Mouse (Mus musculus) spleen, postnatal 36 days (tissue): ENCODE data around the gene Cort.
"Not testable (repeated sequence)": the region's sequence is repeated elsewhere in the genome, so short reads cannot be mapped to it uniquely, and the experiment has no call there.

ENCODE experiments used
- DNase-seq, 2 experiments: peaks; one replicate each; pipeline ENCODE4 v3.0.0; 2022; ENCODE audit warnings: low spot score in 2 of 2, mixed read lengths in 1 of 2

The Cort gene

DNA sequence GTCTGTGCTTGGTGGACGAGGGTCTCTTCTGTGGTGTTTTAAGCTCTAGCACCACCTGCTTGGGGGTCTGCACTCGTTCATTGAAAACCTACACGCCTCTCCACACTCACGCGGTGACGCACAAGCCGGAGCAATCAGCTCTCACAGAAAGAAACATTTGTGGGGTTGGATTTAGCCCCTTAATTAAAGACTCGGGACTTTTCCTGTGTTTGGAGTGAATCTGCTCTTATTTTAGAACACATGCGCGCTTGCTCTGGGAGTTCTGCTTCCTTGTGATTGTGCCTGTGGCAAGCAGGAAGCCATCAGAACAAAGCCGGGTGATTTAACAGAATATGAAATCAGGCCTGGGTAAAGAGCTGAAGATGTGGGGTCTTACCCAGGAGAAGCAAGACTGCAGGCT lies at the start of gene Cort:
TSS of gene Cort (minus strand) at position 101 of the 400 bp plus-strand sequence.
- no peak for DNase-seq

DNA sequence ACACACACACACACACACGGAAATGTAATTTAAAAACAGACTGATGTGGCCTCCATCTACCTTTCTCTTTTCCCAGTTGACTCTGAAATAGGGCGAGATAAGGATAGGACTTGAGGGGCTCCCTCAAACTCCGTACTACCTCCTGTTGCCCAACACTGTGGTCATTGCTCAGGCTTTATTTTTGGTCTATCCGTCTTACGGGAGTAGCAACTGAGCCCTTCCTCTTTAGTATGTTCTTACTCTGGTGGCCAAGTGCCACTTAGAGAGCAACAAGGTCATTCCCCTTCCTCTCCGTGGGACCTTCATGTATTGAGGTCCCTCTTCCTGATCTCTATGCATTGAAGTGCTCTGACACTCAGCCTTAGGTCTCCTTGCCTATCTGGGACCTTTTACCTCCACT lies 47.1 kb upstream of the Cort start:
- no peak for DNase-seq

DNA sequence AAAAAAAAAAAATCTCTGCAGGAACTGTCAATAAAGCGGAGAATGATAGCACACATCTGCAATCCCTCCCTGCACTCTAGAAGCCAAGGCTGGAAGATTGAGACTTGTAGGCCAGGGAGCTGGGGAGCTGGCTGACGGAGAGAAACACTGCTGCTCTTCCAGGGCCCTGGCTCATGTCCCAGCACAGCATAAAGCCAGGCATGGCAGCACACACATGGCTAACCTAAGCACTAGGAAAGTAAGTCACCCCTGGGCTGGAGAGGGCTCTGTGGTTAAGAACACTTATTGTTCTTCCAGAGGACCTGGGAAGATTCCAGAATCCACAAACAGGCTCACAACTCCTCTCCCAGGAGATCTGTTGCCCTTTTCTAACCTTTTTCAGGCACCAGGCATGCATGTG lies 46.1 kb upstream of the Cort start:
- no peak for DNase-seq

DNA sequence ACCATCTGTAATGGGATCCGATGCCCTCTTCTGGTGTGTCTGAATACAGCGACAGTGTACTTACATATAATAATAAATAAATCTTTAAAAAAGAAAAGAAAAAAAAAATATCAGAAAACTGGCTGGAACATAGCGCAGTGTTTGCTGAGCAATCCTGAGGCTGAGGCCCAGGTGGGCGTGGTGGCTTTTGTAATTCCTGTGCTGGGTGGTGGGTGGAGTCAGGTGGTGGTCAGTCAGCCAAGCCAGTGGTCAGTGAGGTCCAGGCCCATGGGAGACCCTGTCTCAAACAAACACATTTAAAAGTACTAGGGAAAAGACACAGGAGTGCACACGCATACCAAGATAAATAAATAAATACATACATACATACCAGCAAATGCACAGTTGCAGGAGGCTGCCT lies 45.5 kb upstream of the Cort start:
- no peak for DNase-seq

DNA sequence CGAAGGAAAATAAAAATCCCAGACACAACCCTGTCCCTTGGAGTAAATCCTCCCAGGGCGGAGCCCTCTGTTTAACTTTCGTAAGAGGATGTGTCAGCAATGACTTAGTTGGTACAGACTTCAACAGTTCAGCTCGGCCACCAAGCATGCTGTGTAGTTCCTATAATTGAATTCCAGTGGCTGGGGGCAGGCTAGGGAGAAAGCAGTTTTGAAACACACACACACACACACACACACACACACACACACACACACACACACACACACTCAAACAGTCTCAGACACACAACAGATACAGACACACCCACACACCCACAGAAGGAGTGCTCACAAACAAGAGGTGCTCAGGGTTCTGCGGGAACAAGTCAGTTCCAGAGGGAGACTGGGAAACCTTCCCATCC lies 45.0 kb upstream of the Cort start:
- DNase-seq: peak in 1 of 2 experiments; percentile 28

DNA sequence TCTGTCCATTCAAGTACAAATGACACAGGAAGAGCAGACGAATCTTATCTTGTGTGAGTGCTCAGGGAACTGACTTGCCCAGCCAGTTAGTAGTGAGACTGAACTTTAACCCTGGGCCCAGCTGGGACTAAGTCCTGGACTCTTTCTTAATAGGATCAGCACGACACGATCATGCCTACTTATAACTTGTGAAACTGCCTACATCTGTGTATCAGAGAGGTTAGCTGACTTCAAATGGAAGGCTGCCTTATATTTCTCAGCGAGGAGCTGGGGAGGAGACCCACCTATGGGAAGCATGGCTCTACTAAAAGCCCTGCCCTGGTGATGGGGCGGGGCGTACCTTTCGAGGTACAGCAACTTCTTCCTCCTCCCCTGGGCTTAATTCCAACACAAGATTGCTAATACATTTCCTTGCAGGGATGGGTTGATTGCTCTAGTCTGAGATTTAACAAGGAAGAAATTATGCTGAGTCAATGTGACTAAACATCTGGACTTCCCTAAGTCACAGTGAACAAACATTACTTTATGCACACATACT lies 43.9 kb upstream of the Cort start:
- peak in 1 of 2 experiments; percentile 29 for DNase-seq

DNA sequence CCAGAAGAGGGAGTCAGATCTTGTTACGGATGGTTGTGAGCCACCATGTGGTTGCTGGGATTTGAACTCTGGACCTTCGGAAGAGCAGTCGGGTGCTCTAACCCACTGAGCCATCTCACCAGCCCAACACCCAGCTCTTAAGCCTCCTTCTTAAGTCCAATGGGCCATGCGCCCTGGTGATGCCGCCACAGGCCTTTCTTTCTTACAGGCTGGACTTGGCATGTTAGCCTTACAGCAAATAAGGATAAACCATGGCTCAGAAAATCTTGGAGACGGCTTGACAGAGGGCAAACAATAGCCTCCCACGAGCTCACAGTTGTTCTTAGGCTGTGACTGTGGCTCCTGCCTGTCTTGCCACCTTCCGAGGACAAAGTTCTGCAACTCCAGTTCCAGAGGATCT lies 43.4 kb upstream of the Cort start:
- not testable (repeated sequence) for DNase-seq

DNA sequence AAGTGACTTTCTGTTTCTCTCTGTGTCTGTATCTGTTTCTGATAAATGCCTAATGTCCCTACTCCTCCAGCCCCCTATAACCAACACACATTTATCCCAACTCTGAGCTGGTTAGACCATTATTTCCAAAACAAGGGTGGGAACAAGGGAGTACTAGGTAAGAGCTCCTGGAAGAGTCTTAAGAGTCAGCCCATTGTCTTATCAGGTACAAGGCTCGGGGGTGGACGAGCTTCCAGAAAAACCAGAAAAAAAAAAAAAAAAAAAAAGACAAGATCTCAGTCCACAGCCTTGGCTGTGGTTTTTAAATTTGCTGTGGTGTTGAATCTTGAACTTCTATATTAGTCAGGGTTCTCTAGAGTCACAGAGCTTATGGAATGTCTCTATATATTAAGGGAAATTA lies 41.5 kb upstream of the Cort start:
- no peak for DNase-seq

DNA sequence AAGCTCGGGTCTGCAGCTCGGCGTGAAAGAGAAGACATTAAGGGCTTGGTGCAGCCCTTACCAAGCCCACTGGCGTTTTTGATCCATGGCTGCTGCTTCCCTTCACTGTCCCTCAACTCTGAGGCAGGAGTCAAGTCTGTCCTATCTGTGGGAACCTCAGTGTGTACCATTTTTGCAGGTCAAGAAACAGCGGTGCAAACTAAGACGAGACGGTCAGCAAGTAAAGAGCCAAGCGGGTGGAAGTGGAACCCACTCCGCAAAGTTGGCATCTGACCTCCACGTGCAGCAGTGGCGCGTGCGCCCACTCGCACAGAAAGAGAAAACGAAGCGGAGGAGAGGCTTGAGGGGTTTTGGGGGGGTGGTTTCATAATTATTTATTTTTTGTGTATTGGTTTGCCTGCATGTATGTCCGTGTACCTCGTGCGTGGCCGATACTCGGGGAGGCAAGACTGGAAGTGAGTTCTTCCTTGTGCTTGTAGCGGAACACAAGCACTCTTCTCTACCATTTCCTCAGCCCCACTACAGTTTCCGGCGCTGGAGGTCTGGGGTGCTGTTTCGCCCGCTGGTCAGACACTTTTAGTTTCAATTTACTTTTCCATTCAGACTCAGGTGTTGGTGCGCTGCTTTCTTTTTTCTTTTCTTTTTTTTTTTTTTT lies 40.5 kb upstream of the Cort start:
- peak; percentile 79 to 80 for DNase-seq

DNA sequence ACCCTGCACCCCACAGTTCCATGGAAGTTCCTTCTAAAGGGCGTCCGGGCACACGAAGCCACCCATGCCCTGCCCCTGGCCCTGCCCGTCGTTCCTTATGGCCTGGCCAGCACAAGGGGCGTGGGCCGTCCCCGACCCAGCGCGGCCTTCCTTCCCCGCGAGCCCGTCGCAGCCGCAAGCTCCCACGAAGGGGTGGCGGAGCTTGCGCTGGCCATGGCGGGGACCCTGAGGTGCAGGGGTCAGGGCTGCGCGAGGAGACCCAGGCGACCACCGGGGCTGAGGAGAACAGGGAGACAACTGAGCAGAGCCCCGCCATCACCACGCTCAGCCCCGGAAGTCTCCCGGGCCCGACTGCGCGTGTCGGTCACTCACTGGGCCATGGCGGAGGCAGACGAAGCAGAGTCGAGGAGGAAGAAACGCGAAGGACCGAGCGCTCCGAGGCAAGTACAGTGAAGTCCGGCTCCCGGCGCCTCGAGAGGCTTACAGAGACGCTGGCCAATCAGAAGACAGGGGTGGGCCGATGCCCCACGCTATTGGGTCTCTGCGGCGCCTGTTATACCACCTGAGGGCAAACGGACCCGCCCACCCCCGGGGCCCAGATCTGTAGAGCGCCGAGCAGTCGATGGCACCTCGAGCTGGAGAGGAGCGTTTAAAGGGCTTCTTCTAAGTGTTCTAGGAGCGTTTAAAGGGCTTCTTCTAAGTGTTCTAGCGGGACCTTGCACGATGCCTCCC lies 39.8 kb upstream of the Cort start, which contains the start of gene Pgd:
TSS of gene Pgd (minus strand) at position 557 of the 732 bp plus-strand sequence.
- DNase-seq: peak; percentile 97

DNA sequence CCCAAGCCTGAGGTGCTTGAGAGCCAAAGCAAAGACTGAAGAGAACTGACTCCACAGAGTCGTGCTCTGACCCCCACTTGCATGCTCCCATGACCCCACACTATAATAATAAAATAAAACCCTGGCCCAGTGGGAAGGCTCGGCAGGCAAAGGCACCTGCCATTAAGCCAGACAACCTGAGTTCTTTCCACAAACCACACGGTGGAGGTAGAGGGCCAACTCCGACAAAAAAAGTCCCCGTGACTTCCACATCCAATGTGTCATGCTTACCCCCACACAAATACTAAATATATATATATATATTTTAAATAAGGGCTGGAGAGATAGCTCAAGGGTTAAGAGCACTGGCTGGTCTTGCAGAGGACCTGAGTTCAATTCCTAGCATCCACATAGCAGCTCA lies 37.6 kb upstream of the Cort start:
- DNase-seq: no peak

DNA sequence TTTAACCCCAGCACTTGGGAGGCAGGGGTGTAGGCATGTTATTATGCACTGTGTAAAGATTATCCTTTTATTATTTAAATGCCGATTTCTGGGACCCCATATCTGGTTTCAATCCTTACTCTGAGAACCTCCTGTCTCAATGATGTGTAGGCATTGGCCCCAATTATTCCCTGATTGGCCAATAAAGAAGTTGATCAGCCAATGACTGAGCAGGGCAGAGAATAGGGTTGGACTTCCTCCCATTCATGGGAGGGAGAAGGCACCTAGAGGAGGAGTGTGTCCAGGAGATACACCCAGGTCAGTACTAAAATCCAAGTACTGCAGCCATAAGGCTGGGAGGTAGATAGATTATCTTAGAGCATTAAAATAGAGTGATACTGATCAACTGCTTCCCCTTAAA lies 36.6 kb upstream of the Cort start:
- DNase-seq: no peak

DNA sequence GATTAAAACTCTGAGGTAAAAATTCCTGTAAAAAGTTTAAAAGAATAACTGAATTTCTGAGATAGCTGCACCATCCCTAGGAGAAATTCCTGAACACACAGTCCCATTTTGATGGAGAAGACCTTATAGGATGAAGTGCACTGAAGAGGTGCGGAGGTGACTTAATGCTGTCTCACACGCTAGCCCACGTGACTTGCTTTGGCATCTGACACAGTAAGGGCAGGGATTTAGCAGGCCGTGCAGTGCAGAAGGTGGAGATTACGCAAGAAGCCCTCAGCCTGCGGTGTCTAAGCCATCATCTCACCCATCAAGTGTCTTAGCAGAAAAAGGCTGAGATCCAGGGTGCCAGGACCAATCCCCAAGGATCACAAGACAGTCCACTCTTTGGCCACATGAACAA lies 34.6 kb upstream of the Cort start:
- no peak for DNase-seq

DNA sequence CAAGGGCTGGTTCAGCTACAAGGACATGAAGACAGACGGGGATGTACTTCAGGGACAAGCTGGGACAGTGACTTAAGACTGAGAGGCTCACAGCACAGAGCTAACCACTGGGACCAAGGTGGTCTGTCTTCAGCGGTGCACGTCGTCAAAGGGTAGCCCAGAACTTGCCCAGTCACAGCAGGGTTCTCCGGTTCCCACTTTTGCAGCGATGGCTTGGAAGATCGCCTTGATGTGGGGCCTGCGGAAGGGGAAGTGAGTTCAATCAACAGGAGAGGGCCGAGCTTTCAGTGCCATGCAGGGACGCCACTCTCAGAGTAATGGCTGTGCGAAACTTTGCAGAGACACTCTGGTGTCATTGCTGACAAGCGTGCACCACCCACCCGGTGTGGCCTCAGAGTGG lies 33.3 kb upstream of the Cort start:
- no peak for DNase-seq

DNA sequence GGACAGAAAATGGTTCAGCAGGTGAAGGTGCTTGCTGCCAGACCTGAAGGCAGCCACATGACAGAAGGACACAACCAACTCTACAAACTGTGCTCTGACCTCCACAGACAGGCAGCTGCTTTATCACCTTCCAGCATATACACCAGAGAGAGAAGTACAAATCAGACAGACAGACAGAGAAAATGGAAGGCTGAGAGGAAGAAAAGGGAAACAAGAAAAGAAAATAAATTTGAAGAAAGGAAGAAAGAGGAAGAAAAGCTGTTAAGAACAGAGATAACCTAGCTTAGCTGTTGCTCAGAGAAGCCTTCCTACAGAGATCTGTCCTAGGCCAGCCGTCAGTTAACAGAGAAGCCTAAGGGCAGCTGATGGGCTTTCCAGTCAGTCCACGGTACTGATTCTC lies 32.6 kb upstream of the Cort start:
- DNase-seq: no peak

DNA sequence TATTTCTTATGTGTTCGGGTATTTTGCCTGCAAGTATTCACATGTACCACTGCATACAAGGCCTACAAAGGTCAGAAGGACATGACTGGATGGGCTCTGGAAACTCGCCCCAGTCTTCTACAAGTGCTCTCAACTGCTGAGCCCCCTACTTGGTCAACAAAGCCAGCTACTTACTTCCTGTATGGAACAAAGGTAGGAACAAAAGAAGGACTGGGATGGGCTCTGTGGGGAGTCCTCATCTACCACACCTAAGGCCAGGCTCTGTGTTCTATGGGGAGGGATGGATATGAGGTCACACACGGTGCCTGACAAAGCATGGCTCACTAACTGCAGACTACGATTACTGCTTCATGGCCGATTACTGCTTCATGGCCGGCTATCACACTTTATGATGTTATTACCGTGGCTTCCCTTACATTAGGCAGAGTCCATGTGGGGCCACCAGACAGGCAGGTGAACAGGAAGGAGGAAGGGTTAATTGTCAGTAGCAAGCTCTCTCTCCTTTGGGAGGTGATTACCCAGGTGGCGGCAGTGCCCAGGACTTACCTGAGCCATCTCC lies 30.9 kb upstream of the Cort start:
- DNase-seq: no peak

DNA sequence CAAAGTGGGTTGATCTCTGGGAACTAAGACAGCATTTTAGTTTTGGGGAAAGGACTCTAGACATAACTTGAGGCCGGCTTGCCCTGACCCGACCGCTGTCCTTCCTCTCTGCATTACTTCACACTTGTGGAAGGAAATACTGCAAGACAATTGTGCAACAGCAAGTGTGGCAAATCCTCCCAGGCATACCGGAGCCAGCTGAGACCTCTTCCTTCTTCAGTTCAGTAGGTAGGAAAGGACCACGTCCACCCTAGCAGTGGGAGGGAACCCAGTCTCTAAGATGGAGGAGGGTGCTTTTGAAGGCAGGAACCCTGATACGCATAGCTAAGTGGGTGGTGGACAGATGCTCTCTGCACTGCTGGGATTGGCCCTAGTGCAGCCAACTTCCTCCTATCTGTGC lies 29.1 kb upstream of the Cort start:
- DNase-seq: peak in 1 of 2 experiments; percentile 53

DNA sequence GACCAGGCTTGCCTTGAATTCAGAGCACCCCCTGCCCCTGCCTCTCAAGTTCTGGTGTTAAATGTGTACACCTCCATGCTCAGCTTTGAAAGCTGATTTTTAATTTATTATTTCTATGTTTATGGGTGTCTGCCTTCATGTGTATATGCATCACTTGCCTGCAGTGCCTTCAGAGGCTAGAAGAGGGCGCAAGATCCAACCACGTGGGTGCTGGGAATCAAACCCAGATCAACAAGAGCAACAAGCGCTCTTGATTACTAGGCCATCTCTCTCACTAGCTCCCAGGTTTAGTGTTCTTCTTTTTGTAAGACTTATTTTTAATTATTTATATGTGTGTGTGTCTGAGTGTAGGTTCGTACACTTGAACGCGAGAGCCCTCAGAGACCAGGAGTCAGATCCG lies 28.3 kb upstream of the Cort start:
- no peak for DNase-seq

DNA sequence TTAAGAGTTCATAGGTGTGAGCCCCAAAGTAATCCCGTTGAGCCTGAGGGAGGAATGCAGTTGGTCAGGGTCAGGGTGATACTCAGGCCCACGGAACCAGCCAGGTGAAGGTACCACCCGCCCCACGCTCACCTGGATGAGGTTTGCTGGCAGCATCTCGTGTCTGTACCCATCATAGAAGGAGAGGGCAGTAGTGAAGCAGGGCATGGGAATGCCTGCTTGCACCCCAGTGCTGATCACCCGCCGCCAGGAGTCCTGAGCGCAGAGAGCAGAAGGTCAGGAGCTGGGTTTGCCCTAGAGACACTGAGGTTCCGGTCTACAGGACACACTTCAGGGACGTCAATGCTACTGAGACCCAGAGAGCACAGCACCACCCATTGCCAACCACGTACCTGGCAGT lies 24.2 kb upstream of the Cort start:
- DNase-seq: no peak

DNA sequence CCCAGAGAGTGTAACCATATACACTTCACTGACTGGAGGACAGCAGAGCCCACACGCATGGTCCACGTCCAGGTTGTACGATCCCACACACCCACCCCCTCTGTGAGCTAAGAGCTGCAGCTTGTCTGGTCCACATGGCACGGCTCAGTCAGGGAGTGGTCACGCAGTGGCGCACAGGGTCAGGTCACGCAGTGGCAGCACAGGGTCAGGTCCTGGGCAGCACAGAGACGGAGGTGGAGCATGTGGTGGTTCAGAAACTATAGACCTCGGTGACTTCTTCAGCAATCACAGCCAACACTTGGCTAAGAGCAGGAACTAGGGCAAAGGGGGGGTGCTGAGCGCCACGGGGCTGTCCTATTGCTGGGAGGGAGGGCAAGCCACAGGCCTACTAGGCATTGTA lies 23.7 kb upstream of the Cort start:
- no peak for DNase-seq

DNA sequence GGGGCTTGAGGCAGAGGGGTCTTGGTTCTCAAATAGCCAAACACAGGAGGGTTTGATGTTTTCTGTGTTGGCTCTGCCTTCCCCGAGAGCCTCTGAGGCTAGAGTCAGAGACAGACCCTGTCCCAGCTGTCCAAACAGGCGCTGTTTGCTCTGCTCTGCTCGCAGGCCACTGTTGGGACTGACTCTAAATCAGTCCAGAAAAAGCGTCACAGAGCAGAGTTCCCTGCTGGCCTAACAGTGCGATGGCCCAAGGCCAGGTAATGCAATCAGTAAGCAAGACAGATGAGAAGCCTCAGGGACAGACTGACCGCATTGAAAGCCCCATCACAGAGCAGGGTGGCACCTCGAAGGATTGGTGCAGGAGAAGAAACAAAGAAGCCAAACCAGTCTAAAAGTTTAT lies 23.0 kb upstream of the Cort start:
- no peak for DNase-seq

DNA sequence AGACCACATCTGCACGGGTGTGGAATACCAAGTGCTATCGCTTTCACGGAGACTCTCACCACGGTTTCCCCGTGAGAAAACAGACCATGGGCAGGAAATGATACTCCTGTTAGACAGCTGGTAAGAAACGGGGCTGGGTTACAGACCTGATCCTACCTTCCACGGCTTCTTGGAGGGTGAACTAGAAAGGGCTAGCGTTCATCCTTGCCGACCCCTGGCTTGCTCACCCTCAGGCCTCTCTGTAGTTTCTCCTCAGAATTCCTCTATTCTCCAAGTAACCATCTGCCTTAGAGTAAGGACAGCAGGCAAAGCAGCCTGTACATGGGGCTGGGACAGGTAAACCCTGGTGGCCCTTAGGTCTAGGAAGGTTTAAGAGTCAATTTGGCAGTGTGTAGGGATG lies 22.6 kb upstream of the Cort start:
- DNase-seq: no peak

DNA sequence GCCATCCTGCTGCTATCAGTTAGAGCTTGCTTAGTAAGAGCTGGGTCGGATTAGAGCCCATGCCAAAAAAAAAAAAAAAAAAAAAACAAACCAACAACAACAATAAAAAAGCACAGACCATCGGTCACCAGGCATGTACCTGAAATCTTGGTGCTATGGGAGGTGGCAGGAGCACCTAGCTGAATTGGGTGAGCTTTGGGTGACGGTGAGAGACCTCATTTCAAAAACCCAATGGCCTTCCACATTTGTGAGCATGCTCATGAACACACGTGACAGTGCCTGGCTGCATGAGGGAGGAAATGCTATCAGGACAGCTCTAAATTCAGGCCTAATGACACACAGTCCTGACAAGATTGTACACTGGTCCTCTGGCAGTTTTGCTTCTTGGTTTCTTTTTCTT lies 21.5 kb upstream of the Cort start:
- no peak for DNase-seq
